7 mouse cellular contexts compared by ENCODE assay signal in the genomic region with DNA sequence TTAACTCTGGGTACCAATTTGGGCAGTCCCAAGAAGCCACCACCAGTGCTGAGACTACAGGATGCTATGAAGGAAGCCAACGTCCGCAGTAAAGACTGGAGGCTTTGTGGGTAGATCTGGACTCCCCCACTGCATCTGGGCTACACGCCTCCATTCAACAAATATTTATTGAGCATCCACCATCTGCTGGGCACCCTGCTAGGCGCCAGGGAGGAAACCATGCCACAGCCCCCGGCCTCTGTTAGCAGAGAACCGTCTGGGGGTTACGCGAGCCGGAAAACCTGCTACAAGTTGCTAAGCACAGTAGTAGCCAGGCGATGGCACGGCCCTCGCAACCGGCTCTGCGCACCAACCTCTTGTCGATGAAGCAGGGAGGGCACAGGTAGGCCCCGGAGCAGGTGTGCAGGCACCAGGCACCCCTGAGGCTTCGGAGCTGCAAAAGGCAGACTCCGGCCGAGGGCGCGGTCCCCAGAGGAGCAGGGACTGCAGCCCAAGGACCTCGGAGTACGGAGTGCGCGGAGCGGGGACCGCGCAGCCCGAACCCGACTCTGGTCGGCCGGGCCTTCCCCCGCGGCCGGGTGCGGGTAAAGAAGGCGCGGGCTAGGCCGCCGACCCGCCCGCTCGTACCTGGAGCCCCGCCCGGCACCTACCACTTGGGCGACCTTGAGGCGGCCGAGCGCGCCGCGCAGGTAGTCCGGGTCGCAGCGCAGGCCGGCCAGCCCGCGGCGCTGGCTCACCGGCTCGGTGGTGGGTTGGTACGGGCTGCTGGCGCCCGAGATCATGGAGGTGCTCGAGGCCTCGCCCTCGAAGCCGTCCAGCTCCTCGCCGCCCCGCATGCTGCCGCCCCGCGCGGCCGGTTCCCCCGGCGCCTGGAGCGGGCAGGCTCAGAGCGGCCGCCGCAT. TPM values are rescaled to one million over a fixed set of nuclear protein-coding genes. Genes with fewer than 3 reads are reported as not detected.
DNase-seq lines count a peak whose midpoint lies in the region; ATAC-seq and TF ChIP-seq lines count a peak whose summit lies in the region.

No protein-coding gene starts in this region.

- H3K9me3 ChIP-seq in hindbrain, embryonic 11.5 days (ENCODE audit: control insufficient read depth, low read length) = no peaks in the 10 kb centered on the region

- TF ChIP-seq POLR2A in embryonic fibroblast, embryonic 13.5 days (IDR thresholded peaks at IDR 0.05; ENCODE audit: low read depth, low read length) = no peak

- peak overlapping the region; percentile 80 for H3K4me3 ChIP-seq in embryonic fibroblast, embryonic 13.5 days (ENCODE audit: insufficient read depth, low read length)
- peak overlapping the region; percentile 76 for H3K4me3 ChIP-seq in hindbrain, embryonic 11.5 days (ENCODE audit: low read depth, low read length)

- H3K4me2 ChIP-seq in hindbrain, embryonic 11.5 days (replicated peaks; ENCODE audit: low read depth, low read length) = peak overlapping the region; percentile 89

- under 1% methylated on average over 61 of the region's 82 CpGs for WGBS in hindbrain, embryonic 11.5 days

- no peak overlapping the region for H3K27ac ChIP-seq in embryonic fibroblast, embryonic 13.5 days (ENCODE audit: insufficient read depth, low read length)
- H3K27ac ChIP-seq in hindbrain, embryonic 11.5 days (ENCODE audit: low read depth, low read length) = peak overlapping the region; percentile 69

- peak; percentile 39 for DNase-seq in ES-CJ7 (ENCODE audit: low read depth, low spot score)
- DNase-seq in adrenal gland, postnatal 4 days (ENCODE audit: low spot score in 2 of 2) = peak; percentile 18 to 21
- DNase-seq in hindbrain, embryonic 11.5 days (ENCODE audit: low spot score) = peak; percentile 63
- peak; percentile 52 to 61 for DNase-seq in layer of hippocampus, postnatal 14 days (ENCODE audit: low spot score in 2 of 2)
- peak; percentile 53 to 73 for DNase-seq in lung, postnatal 4 days
- peak; percentile 55 for DNase-seq in right cerebral cortex, adult 18-20 months

- H3K4me1 ChIP-seq in embryonic fibroblast, embryonic 13.5 days (ENCODE audit: control insufficient read depth, insufficient read depth, low read length) = 0 out of 2 replicates have a peak, but pooled peaks cover 4% of the 10 kb centered on the region
- no peaks in the 10 kb centered on the region; the same call in 1 of the 2 replicates for H3K4me1 ChIP-seq in hindbrain, embryonic 11.5 days (replicated peaks; ENCODE audit: control insufficient read depth, insufficient read depth, low read length)

- no peaks in the 10 kb centered on the region for H3K27me3 ChIP-seq in hindbrain, embryonic 11.5 days (ENCODE audit: control insufficient read depth, insufficient read depth, low read length)

- peak overlapping the region; percentile 89 for H3K9ac ChIP-seq in hindbrain, embryonic 11.5 days (ENCODE audit: low read depth, low read length)

- peak; percentile 86 for ATAC-seq in hindbrain, embryonic 11.5 days (ENCODE audit: low FRiP score)

- no peaks in the 10 kb centered on the region for H3K36me3 ChIP-seq in hindbrain, embryonic 11.5 days (ENCODE audit: control insufficient read depth, insufficient read depth, low read length)

- no peak for TF ChIP-seq CTCF in embryonic fibroblast, embryonic 13.5 days (IDR thresholded peaks at IDR 0.05; ENCODE audit: borderline replicate concordance, insufficient read depth, low read length)

RNA-seq across cellular contexts. Expression of a gene that starts 0.6 kb away (rescaled TPM):
- 10 to 100 TPM; 26.9 to 29.6 TPM for total RNA-seq in adrenal gland, postnatal 4 days (2021)
- polyA plus RNA-seq in embryonic fibroblast, embryonic 13.5 days (2011; ENCODE audit: insufficient read length, low read depth, missing spikeins) = 28.2 and 29.1 TPM in 2 replicates
- 2.7 and 3.8 TPM in 2 replicates for polyA plus RNA-seq in hindbrain, embryonic 11.5 days (2014; fragmentation: Nextera tagmentation; extraction: Ambion mirVana)
- 10 to 100 TPM; 49.0 to 53.7 TPM for total RNA-seq in layer of hippocampus, postnatal 14 days (2021)

RNA-seq across cellular contexts. Expression of a gene that starts 47.8 kb away (rescaled TPM):
- total RNA-seq in adrenal gland, postnatal 4 days (2021) = 100 to 1,000 TPM; 134 to 162 TPM
- 106 and 135 TPM in 2 replicates for polyA plus RNA-seq in embryonic fibroblast, embryonic 13.5 days (2011; ENCODE audit: insufficient read length, low read depth, missing spikeins)
- 95.4 and 96.4 TPM in 2 replicates for polyA plus RNA-seq in hindbrain, embryonic 11.5 days (2014; fragmentation: Nextera tagmentation; extraction: Ambion mirVana)
- 100 to 1,000 TPM; 246 to 252 TPM for total RNA-seq in layer of hippocampus, postnatal 14 days (2021)

RNA-seq across cellular contexts. Expression of a gene that starts 55.8 kb away (rescaled TPM):
- 100 to 1,000 TPM; 104 to 105 TPM for total RNA-seq in adrenal gland, postnatal 4 days (2021)
- polyA plus RNA-seq in embryonic fibroblast, embryonic 13.5 days (2011; ENCODE audit: insufficient read length, low read depth, missing spikeins) = 133 and 134 TPM in 2 replicates
- polyA plus RNA-seq in hindbrain, embryonic 11.5 days (2014; fragmentation: Nextera tagmentation; extraction: Ambion mirVana) = 74.8 and 87.5 TPM in 2 replicates
- 10 to 100 TPM; 22.2 to 24.5 TPM for total RNA-seq in layer of hippocampus, postnatal 14 days (2021)

Comparison
In these comparisons a context has a peak if more than half of its experiments do, and no peak if none do; other contexts are left out.
1. RNA of a gene that starts 55.8 kb away (total RNA-seq): 104 to 105 TPM in adrenal gland, postnatal 4 days; 22.2 to 24.5 TPM in layer of hippocampus, postnatal 14 days; every median in the first group is over 4 times any median in the second.
2. Peak in every context shown above with its lines, with median percentiles within 50 percentile points of each other: DNase-seq.